Mouse (Mus musculus) midbrain, embryonic 14.5 days (tissue): ENCODE results near the gene Mgat2. TPM values are rescaled to one million over a fixed set of nuclear protein-coding genes. Genes with fewer than 3 reads are reported as not detected.
A peak's percentile ranks its signal among the peaks of the same experiment; 100 is the strongest.

ENCODE experiments used
- ATAC-seq: fragments of 200-750 bp; cut with Nextera tagmentation; 2 replicates; pipeline ENCODE4 v1.8.0; 2017; ENCODE audit warnings: moderate number of reproducible peaks, moderate library complexity; ENCODE audit not compliant: low FRiP score, low TSS enrichment
- DNase-seq: peaks from one replicate; pipeline ENCODE4 v3.0.0-alpha.2; 2015
- H3K27ac ChIP-seq: fragments of 300-500 bp; sonication (generic); replicated peaks from 2 replicates; pipeline ENCODE4 v1.5.1; 2014; ENCODE audit warnings: mild to moderate bottlenecking, low read depth, low read length, moderate library complexity
- H3K27me3 ChIP-seq: fragments of 300-500 bp; sonication (generic); 2 replicates; pipeline ENCODE4 v1.6.1; 2014; ENCODE audit warnings: low read length, control low read depth, mixed read lengths; ENCODE audit not compliant: control insufficient read depth, insufficient read depth
- H3K36me3 ChIP-seq: fragments of 300-500 bp; sonication (generic); 2 replicates; pipeline ENCODE4 v1.6.1; 2014; ENCODE audit warnings: low read length, control low read depth; ENCODE audit not compliant: control insufficient read depth, insufficient read depth
- H3K4me1 ChIP-seq: fragments of 300-500 bp; sonication (generic); 2 replicates; pipeline ENCODE4 v1.6.1; 2014; ENCODE audit warnings: mild to moderate bottlenecking, antibody characterized with exemption, low read length, control low read depth; ENCODE audit not compliant: control insufficient read depth, insufficient read depth
- H3K4me2 ChIP-seq: fragments of 300-500 bp; sonication (generic); 2 replicates; pipeline ENCODE4 v1.6.1; 2014; ENCODE audit warnings: mild to moderate bottlenecking, low read length, moderate library complexity
- H3K4me3 ChIP-seq: fragments of 300-500 bp; sonication (generic); replicated peaks from 2 replicates; pipeline ENCODE4 v1.5.1; 2014; ENCODE audit warnings: low read depth, low read length
- H3K9ac ChIP-seq: fragments of 300-500 bp; sonication (generic); replicated peaks from 2 replicates; pipeline ENCODE4 v1.6.1; 2014; ENCODE audit warnings: mild to moderate bottlenecking, low read length, moderate library complexity
- H3K9me3 ChIP-seq: fragments of 300-500 bp; sonication (generic); 2 replicates; pipeline ENCODE4 v1.6.1; 2016; ENCODE audit warnings: low read length, control low read depth, mixed read lengths; ENCODE audit not compliant: control insufficient read depth
- WGBS: fragments of 180-500 bp; shearing (Covaris S2); extraction: QIAGEN DNeasy Blood & Tissue Kit; methylation state at CpG from one replicate; pipeline ENCODE4 v1.1.7; 2014; 5-methylcytosine and 5-hydroxymethylcytosine counted together
- polyA plus RNA-seq: library from polyadenylated mRNA; unstranded; fragments of >200 nt; fragmentation: Nextera tagmentation; extraction: Ambion mirVana; gene quantifications from 2 replicates; pipeline ENCODE4 v1.2.1, GENCODE M21; 2014

Mgat2 gene
- polyA plus RNA-seq, 1 experiment from 2014 or later: 39.9 TPM

DNA sequence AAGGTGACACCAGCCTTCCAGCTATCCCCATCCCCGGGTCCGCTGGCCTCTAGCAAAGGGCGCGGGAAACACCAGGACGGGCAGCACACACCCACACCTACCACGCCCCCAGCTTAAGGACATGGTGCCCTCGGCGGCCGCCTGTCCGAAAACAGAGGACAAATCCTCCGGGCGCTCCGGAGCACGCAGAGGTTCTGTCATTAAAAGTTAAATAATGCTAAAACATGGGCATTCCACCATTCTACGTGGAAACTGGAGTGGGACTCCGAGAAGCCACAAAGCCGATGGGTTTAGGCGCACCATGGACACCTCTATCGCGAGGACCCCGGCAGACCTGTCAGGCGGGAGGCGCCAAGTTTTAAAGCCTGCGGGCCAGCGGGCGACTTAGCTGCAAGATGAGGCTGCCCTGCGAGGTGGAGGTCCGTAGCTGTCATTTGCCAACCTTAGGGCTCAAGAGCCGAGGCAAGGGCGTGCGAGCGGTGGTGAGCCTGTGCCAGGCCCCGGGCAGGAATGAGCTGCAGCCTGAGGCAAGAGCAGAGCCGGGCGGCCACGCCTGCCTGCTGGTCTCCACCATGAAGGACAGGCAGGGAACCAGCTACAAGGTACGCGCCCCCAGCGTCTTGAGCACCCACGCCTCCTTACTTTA is 15.4 kb upstream of the Mgat2 start, which contains the start of gene Lrr1:
Lrr1 (plus strand) TSS at position 354 of the 646 bp plus-strand sequence.
- H3K4me2 ChIP-seq: peak within 1 kb of the TSS; percentile 74
- peak within 1 kb of the TSS; percentile 71 for H3K9ac ChIP-seq
- peak; percentile 92 for DNase-seq
- H3K27me3 ChIP-seq: no peaks in the 10 kb centered on the region
- WGBS: under 1% methylated on average over 40 of the region's 40 CpGs
- H3K4me1 ChIP-seq: peaks cover 5% of the 10 kb centered on the region; the same call in 1 of the 2 replicates
- H3K4me3 ChIP-seq: peak within 1 kb of the TSS; percentile 64
- H3K36me3 ChIP-seq: no peaks in the 10 kb centered on the region
- ATAC-seq: peak; percentile 93
- no peaks in the 10 kb centered on the region for H3K9me3 ChIP-seq
- peak within 1 kb of the TSS; percentile 68 for H3K27ac ChIP-seq

- H3K27me3 ChIP-seq: no peaks in the 10 kb centered on the region
- no peaks in the 10 kb centered on the region for H3K36me3 ChIP-seq
- no peak for DNase-seq
- H3K4me2 ChIP-seq: no peak overlapping the region
- no peak overlapping the region for H3K9ac ChIP-seq
- no peaks in the 10 kb centered on the region for H3K9me3 ChIP-seq
- peaks cover 5% of the 10 kb centered on the region; the same call in 1 of the 2 replicates for H3K4me1 ChIP-seq
- no peak overlapping the region for H3K4me3 ChIP-seq
- no peak overlapping the region for H3K27ac ChIP-seq
- 97% methylated on average over 2 of the region's 2 CpGs for WGBS
- ATAC-seq: no peak
These were observed 12.7 kb upstream of the Mgat2 start for GRCm38 (mm10) chr12:69171307-69171706.

DNA sequence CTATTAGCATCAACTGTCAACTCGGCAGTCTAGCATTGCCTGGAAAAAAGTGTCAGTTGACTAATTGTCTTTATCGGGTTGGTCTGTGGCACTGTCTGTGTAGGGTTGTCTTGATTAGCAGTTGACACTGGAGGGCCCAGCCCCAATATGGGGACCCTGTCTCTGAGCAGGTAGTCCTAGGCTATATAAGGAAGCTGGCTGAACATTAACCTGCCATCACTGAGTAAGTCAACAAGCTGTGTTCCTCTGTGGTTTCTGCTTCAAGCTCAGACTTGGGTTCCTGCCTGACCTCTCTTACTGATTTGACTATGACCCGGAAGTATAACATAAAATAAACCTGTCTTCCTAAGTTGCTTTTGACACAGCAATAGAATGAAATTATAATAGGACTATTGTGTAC is 8.0 kb upstream of the Mgat2 start:
- WGBS: 94% methylated on average over 3 of the region's 3 CpGs
- Histone ChIP-seq H3K9me3 (no peaks in the 10 kb centered on the region), H3K9ac (no peak overlapping the region), H3K4me2 (no peak overlapping the region), H3K27ac (no peak overlapping the region), H3K36me3 (no peaks in the 10 kb centered on the region), H3K4me3 (no peak overlapping the region), H3K27me3 (no peaks in the 10 kb centered on the region), H3K4me1 (no peaks in the 10 kb centered on the region)
- DNase-seq (no peak), ATAC-seq (no peak)

DNA sequence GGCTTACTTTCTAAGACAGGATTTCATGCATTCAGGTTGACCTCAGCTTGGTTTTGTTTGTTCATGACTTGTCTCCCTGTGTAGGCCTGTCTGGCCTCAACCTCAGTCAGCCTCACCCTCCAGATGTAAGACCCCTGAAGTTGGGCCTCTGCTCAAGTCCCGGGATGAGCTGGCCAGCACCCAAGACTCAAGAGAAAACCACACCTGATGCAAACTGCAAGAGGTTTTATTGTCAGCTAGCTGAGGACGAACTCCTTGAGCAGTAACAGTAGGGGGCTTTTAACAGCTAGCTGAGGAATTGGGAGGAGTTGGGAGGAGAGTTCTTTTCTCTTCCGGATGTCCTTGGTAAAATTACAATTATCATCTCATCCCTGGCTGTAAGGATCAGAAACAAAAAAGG is 6.4 kb upstream of the Mgat2 start:
- Histone ChIP-seq H3K36me3 (peaks cover 9% of the 10 kb centered on the region), H3K27ac (no peak overlapping the region), H3K4me3 (no peak overlapping the region), H3K9ac (no peak overlapping the region), H3K4me2 (no peak overlapping the region), H3K4me1 (no peaks in the 10 kb centered on the region), H3K9me3 (no peaks in the 10 kb centered on the region), H3K27me3 (no peaks in the 10 kb centered on the region)
- DNase-seq (no peak), ATAC-seq (no peak)
- 84% methylated on average over 3 of the region's 3 CpGs for WGBS

DNA sequence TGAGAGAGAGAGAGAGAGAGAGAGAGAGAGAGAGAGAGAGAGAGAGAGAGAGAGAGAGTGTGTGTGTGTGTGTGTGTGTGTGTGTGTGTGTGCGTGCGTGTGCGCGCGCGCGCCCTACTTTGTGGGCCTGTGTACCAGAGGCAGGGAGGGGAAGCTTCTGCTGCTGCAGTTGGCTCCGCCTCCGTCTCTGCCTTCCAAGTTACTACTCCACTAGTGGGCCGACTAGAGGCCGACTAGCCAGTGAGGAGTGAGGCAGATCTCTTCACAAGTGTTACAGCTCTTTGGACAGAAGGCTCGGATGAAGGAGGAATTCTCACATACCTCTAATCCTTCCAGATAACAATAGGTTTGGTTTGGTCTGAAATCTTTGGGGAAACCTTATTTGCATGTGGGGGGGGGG is 4.6 kb upstream of the Mgat2 start:
- H3K27ac ChIP-seq: no peak overlapping the region
- WGBS: 71% methylated on average over 12 of the region's 12 CpGs
- no peak overlapping the region for H3K4me2 ChIP-seq
- DNase-seq (no peak), ATAC-seq (no peak)
- H3K4me3 ChIP-seq: no peak overlapping the region
- H3K9me3 ChIP-seq: no peaks in the 10 kb centered on the region
- H3K36me3 ChIP-seq: peaks cover 9% of the 10 kb centered on the region
- no peak overlapping the region for H3K9ac ChIP-seq
- no peaks in the 10 kb centered on the region for H3K27me3 ChIP-seq
- H3K4me1 ChIP-seq: 0 out of 2 replicates have a peak, but pooled peaks cover 3% of the 10 kb centered on the region

DNA sequence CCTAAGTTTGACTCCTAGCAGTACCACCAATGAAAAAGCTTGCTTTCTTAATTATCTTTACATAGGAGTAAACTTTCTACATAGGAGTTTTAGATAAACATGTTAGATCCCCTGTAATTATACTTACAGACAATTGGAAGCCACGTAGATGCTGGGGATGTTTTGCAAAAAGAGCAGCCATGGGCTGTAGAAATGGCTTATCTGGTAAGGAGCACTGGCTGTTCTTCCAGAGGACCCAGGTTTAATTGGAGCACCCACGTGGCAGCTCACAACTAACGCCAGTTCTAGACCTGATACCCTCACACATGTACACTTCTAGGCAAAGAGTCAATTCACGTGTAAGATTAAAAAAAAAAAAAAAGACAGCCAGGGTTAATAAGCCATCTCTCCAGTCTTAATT is 2.2 kb upstream of the Mgat2 start:
- Histone ChIP-seq H3K4me1 (peaks cover 14% of the 10 kb centered on the region), H3K4me2 (no peak overlapping the region), H3K9me3 (no peaks in the 10 kb centered on the region), H3K36me3 (peaks cover 9% of the 10 kb centered on the region), H3K27ac (no peak overlapping the region), H3K4me3 (no peak overlapping the region), H3K9ac (no peak overlapping the region), H3K27me3 (no peaks in the 10 kb centered on the region)
- DNase-seq (no peak), ATAC-seq (no peak)
- WGBS: 87% methylated on average over 4 of the region's 4 CpGs

DNA sequence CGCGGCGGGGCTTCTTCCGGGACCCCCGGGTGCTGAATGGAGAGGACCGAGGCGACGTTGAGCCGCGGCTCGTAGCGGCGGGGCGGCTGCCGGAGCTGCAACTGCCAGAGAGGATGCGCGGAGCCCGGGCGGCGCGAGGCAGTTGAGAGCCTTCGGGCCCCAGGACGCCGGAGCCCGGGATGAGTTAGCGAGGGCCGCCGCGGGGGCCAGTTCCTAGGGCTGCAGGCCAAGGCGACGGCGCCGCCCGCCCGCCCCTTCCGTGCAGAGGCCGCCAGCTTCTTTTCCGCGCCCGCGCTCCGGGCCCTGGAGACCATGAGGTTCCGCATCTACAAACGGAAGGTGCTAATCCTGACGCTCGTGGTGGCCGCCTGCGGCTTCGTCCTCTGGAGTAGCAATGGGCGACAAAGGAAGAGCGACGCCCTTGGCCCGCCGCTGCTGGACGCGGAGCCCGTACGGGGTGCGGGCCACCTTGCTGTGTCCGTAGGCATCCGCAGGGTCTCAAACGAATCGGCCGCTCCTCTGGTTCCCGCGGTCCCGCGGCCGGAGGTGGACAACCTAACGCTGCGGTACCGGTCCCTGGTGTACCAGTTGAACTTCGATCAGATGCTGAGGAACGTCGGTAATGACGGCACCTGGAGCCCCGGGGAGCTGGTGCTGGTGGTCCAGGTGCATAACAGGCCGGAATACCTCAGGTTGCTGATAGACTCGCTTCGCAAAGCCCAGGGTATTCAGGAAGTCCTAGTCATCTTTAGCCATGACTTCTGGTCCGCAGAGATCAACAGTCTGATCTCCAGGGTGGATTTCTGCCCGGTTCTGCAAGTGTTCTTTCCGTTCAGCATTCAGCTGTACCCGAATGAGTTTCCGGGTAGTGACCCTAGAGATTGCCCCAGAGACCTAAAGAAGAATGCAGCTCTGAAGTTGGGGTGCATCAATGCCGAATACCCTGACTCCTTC is 662 bp downstream of the Mgat2 start:
- H3K4me3 ChIP-seq: peak overlapping the region; percentile 87
- H3K4me2 ChIP-seq: peak overlapping the region; percentile 95
- WGBS: 2% methylated on average over 85 of the region's 86 CpGs

DNA sequence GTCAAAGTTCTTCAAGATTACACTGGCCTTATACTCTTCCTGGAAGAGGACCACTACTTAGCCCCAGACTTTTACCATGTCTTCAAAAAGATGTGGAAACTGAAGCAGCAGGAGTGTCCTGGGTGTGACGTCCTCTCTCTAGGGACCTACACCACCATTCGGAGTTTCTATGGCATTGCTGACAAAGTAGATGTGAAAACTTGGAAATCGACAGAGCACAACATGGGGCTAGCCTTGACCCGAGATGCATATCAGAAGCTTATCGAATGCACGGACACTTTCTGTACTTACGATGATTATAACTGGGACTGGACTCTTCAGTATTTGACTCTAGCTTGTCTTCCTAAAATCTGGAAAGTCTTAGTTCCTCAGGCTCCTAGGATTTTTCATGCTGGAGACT is 1.4 kb downstream of the Mgat2 start:
- DNase-seq: no peak
- peak overlapping the region; percentile 88 for H3K9ac ChIP-seq
- WGBS: 80% methylated on average over 7 of the region's 7 CpGs

More for the DNA sequence above, 662 bp downstream of the Mgat2 start:
- H3K9me3 ChIP-seq: no peaks in the 10 kb centered on the region
- H3K27me3 ChIP-seq: no peaks in the 10 kb centered on the region
- H3K36me3 ChIP-seq: peaks cover 22% of the 10 kb centered on the region
- DNase-seq: peak; percentile 72
- H3K9ac ChIP-seq: peak overlapping the region; percentile 88
- ATAC-seq: peak; percentile 61
- peak overlapping the region; percentile 91 for H3K27ac ChIP-seq
- peaks cover 16% of the 10 kb centered on the region for H3K4me1 ChIP-seq

More for the DNA sequence above, 1.4 kb downstream of the Mgat2 start:
- peaks cover 16% of the 10 kb centered on the region for H3K4me1 ChIP-seq
- no peak for ATAC-seq
- H3K27me3 ChIP-seq: no peaks in the 10 kb centered on the region
- H3K4me3 ChIP-seq: peak overlapping the region; percentile 87
- H3K27ac ChIP-seq: no peak overlapping the region
- H3K4me2 ChIP-seq: peak overlapping the region; percentile 95
- H3K36me3 ChIP-seq: peaks cover 30% of the 10 kb centered on the region
- no peaks in the 10 kb centered on the region for H3K9me3 ChIP-seq
